Mouse (Mus musculus) liver, postnatal 0 days (tissue): ENCODE data around the gene Lrrc8a. TPM values are rescaled to one million over a fixed set of nuclear protein-coding genes. Genes with fewer than 3 reads are reported as not detected.

ENCODE experiments used
- ATAC-seq: fragments of 200-750 bp; cut with Nextera tagmentation; 2 replicates; pipeline ENCODE4 v1.8.0; 2017; ENCODE audit warnings: mild to moderate bottlenecking, moderate library complexity
- DNase-seq: peaks from one replicate; pipeline ENCODE4 v3.0.0-alpha.2; 2016
- H3K27ac ChIP-seq: fragments of 300-500 bp; sonication (generic); 2 replicates; pipeline ENCODE4 v1.5.1; 2014; ENCODE audit warnings: antibody characterized with exemption, moderate library complexity, mild to moderate bottlenecking, low read depth
- H3K27me3 ChIP-seq: fragments of 300-500 bp; sonication (generic); 2 replicates; pipeline ENCODE4 v1.6.1; 2014; ENCODE audit warnings: low read length, control low read depth, mixed read lengths; ENCODE audit not compliant: insufficient read depth
- H3K36me3 ChIP-seq: fragments of 300-500 bp; sonication (generic); replicated peaks from 2 replicates; pipeline ENCODE4 v1.6.1; 2014; ENCODE audit warnings: mild to moderate bottlenecking, control low read depth, low read length, moderate library complexity, mixed read lengths; ENCODE audit not compliant: insufficient read depth
- H3K4me1 ChIP-seq: fragments of 300-500 bp; sonication (generic); 2 replicates; pipeline ENCODE4 v1.6.1; 2014; ENCODE audit warnings: antibody characterized with exemption, mild to moderate bottlenecking, control low read depth; ENCODE audit not compliant: insufficient read depth
- H3K4me2 ChIP-seq: fragments of 300-500 bp; sonication (generic); 2 replicates; pipeline ENCODE4 v1.6.1; 2014; ENCODE audit warnings: low read depth, mild to moderate bottlenecking, low read length, moderate library complexity, mixed read lengths
- H3K4me3 ChIP-seq: fragments of 300-500 bp; sonication (generic); 2 replicates; pipeline ENCODE4 v1.5.1; 2014; ENCODE audit warnings: low read depth, low read length
- H3K9ac ChIP-seq: fragments of 300-500 bp; sonication (generic); replicated peaks from 2 replicates; pipeline ENCODE4 v1.6.1; 2014; ENCODE audit warnings: mild to moderate bottlenecking, moderate library complexity
- H3K9me3 ChIP-seq: fragments of 300-500 bp; sonication (generic); 2 replicates; pipeline ENCODE4 v1.6.1; 2016; ENCODE audit warnings: mild to moderate bottlenecking, control low read depth, low read length, mixed read lengths
- CTCF ChIP-seq: sonication (generic); IDR thresholded peaks from 2 replicates; pipeline ENCODE4 v1.5.1; 2016; ENCODE audit warnings: antibody characterized with exemption, low read depth
- EP300 ChIP-seq: IDR thresholded peaks from 2 replicates; pipeline ENCODE4 v1.6.1; 2016; ENCODE audit warnings: antibody characterized with exemption, low read depth, mild to moderate bottlenecking
- WGBS: fragments of 180-500 bp; shearing (Covaris S2); extraction: QIAGEN DNeasy Blood & Tissue Kit; methylation state at CpG from one replicate; pipeline ENCODE4 v1.1.7; 2014; ENCODE audit not compliant: insufficient replicate concordance; 5-methylcytosine and 5-hydroxymethylcytosine counted together
- polyA plus RNA-seq: library from polyadenylated mRNA; unstranded; fragments of >200 nt; fragmentation: Nextera tagmentation; extraction: Ambion mirVana; gene quantifications from 2 replicates; pipeline ENCODE4 v1.2.1, GENCODE M21; 2015

Gene Lrrc8a
- polyA plus RNA-seq, 1 experiment from 2014 or later = 20.3 TPM

- ATAC-seq (no peak), DNase-seq (no peak)
- peaks cover 49% of the 10 kb centered on the region for H3K36me3 ChIP-seq
- peak overlapping the region; percentile 76 for H3K27ac ChIP-seq
- H3K4me2 ChIP-seq = no peak overlapping the region
- H3K4me1 ChIP-seq = peaks cover 72% of the 10 kb centered on the region
- TF ChIP-seq CTCF = no peak
- H3K9ac ChIP-seq = no peak overlapping the region
- no peak overlapping the region for H3K4me3 ChIP-seq
- no peaks in the 10 kb centered on the region for H3K9me3 ChIP-seq
- WGBS = 90% methylated on average over 4 of the region's 4 CpGs
- no peaks in the 10 kb centered on the region for H3K27me3 ChIP-seq
Measured at GRCm38 (mm10) chr2:30243391-30243790, 5.9 kb downstream of the Lrrc8a start.

- Histone ChIP-seq H3K4me3 (no peak overlapping the region), H3K4me1 (peaks cover 59% of the 10 kb centered on the region), H3K27me3 (no peaks in the 10 kb centered on the region), H3K9me3 (no peaks in the 10 kb centered on the region), H3K4me2 (no peak overlapping the region), H3K9ac (no peak overlapping the region), H3K27ac (peak overlapping the region; percentile 7), H3K36me3 (peaks cover 60% of the 10 kb centered on the region)
- whole genome bisulfite sequencing = 64% methylated on average over 7 of the region's 7 CpGs
- no peak for TF ChIP-seq CTCF
- no peak for TF ChIP-seq EP300
- ATAC-seq (peak; percentile 28), DNase-seq (no peak)
Measured at GRCm38 (mm10) chr2:30244595-30245178, 7.2 kb downstream of the Lrrc8a start.

GRCm38 (mm10) chr2:30247036-30247435 is 9.5 kb downstream of the Lrrc8a start:
- 0 out of 2 replicates have a peak overlapping the region, but pooled peaks have one; percentile 7 for H3K27ac ChIP-seq
- no peak overlapping the region for H3K9ac ChIP-seq
- 77% methylated on average over 5 of the region's 5 CpGs for WGBS
- DNase-seq = no peak
- peaks cover 50% of the 10 kb centered on the region for H3K36me3 ChIP-seq
- H3K4me3 ChIP-seq = no peak overlapping the region
- no peak overlapping the region for H3K4me2 ChIP-seq
- no peaks in the 10 kb centered on the region for H3K27me3 ChIP-seq
- no peak for TF ChIP-seq EP300
- no peak for TF ChIP-seq CTCF
- no peaks in the 10 kb centered on the region for H3K9me3 ChIP-seq
- peak; percentile 18; the same call in 1 of the 2 replicates for ATAC-seq
- peaks cover 43% of the 10 kb centered on the region for H3K4me1 ChIP-seq

- ATAC-seq = no peak
- H3K4me3 ChIP-seq = no peak overlapping the region
- H3K36me3 ChIP-seq = peaks cover 49% of the 10 kb centered on the region
- no peak overlapping the region for H3K27ac ChIP-seq
- no peaks in the 10 kb centered on the region for H3K27me3 ChIP-seq
- no peaks in the 10 kb centered on the region for H3K9me3 ChIP-seq
- DNase-seq = no peak
- peaks cover 46% of the 10 kb centered on the region for H3K4me1 ChIP-seq
- H3K9ac ChIP-seq = no peak overlapping the region
- H3K4me2 ChIP-seq = no peak overlapping the region
- TF ChIP-seq EP300 = no peak
- TF ChIP-seq CTCF = no peak
- WGBS = 56% methylated on average over 4 of the region's 4 CpGs
Measured at GRCm38 (mm10) chr2:30247681-30248080, 10.2 kb downstream of the Lrrc8a start.

- H3K4me1 ChIP-seq = peaks cover 34% of the 10 kb centered on the region
- H3K27ac ChIP-seq = no peak overlapping the region
- WGBS = 92% methylated on average over 3 of the region's 3 CpGs
- no peak for ATAC-seq
- DNase-seq = no peak
- TF ChIP-seq EP300 (no peak), CTCF (no peak)
- H3K27me3 ChIP-seq = no peaks in the 10 kb centered on the region
- H3K9me3 ChIP-seq = no peaks in the 10 kb centered on the region
- H3K36me3 ChIP-seq = peaks cover 36% of the 10 kb centered on the region
- H3K4me3 ChIP-seq = no peak overlapping the region
- H3K4me2 ChIP-seq = no peak overlapping the region
- peak overlapping the region; percentile 21 for H3K9ac ChIP-seq
Measured at GRCm38 (mm10) chr2:30249182-30249581, 11.7 kb downstream of the Lrrc8a start.

- no peak overlapping the region; the same call in 1 of the 2 replicates for H3K27ac ChIP-seq
- 79% methylated on average over 10 of the region's 10 CpGs for WGBS
Measured at GRCm38 (mm10) chr2:30250166-30251128, 12.9 kb downstream of the Lrrc8a start.

More at GRCm38 (mm10) chr2:30250166-30251128, 12.9 kb downstream of the Lrrc8a start:
- Histone ChIP-seq H3K9ac (no peak overlapping the region), H3K9me3 (no peaks in the 10 kb centered on the region), H3K4me2 (no peak overlapping the region), H3K36me3 (peaks cover 41% of the 10 kb centered on the region), H3K4me1 (peaks cover 26% of the 10 kb centered on the region), H3K27me3 (no peaks in the 10 kb centered on the region), H3K4me3 (no peak overlapping the region)
- no peak for DNase-seq
- no peak for ATAC-seq
- TF ChIP-seq EP300 (no peak), CTCF (no peak)
